Mouse (Mus musculus) embryonic facial prominence, embryonic 14.5 days (tissue): Measurements from ENCODE around the gene Pygl. TPM values are rescaled to one million over a fixed set of nuclear protein-coding genes. Genes with fewer than 3 reads are reported as not detected.
A peak's percentile ranks its signal among the peaks of the same experiment; 100 is the strongest.

Experiments used
- ATAC-seq: fragments of 200-750 bp; cut with Nextera tagmentation; 2 replicates; pipeline ENCODE4 v1.8.0; 2017; ENCODE audit warnings: low read depth, moderate number of reproducible peaks, moderate TSS enrichment
- DNase-seq: peaks from one replicate; pipeline ENCODE4 v3.0.0-alpha.2; 2015; ENCODE audit warnings: low spot score
- H3K27ac ChIP-seq: fragments of 300-500 bp; sonication (generic); replicated peaks from 2 replicates; pipeline ENCODE4 v1.5.1; 2014; ENCODE audit warnings: low read depth, mild to moderate bottlenecking, low read length, moderate library complexity
- H3K27me3 ChIP-seq: fragments of 300-500 bp; sonication (generic); replicated peaks from 2 replicates; pipeline ENCODE4 v1.6.1; 2014; ENCODE audit warnings: low read length; ENCODE audit not compliant: control insufficient read depth, insufficient read depth
- H3K36me3 ChIP-seq: fragments of 300-500 bp; sonication (generic); 2 replicates; pipeline ENCODE4 v1.6.1; 2014; ENCODE audit warnings: low read length, mixed read lengths; ENCODE audit not compliant: control insufficient read depth, insufficient read depth
- H3K4me1 ChIP-seq: fragments of 300-500 bp; sonication (generic); 2 replicates; pipeline ENCODE4 v1.6.1; 2014; ENCODE audit warnings: antibody characterized with exemption, low read length; ENCODE audit not compliant: control insufficient read depth, insufficient read depth
- H3K4me2 ChIP-seq: fragments of 300-500 bp; sonication (generic); 2 replicates; pipeline ENCODE4 v1.6.1; 2014; ENCODE audit warnings: low read depth, mild to moderate bottlenecking, low read length, moderate library complexity, mixed read lengths
- H3K4me3 ChIP-seq: fragments of 300-500 bp; sonication (generic); 2 replicates; pipeline ENCODE4 v1.5.1; 2014; ENCODE audit warnings: low read depth, mild to moderate bottlenecking, low read length
- H3K9ac ChIP-seq: fragments of 300-500 bp; sonication (generic); 2 replicates; pipeline ENCODE4 v1.6.1; 2014; ENCODE audit warnings: low read depth, mild to moderate bottlenecking, low read length, moderate library complexity, mixed read lengths
- H3K9me3 ChIP-seq: fragments of 300-500 bp; sonication (generic); 2 replicates; pipeline ENCODE4 v1.6.1; 2016; ENCODE audit warnings: low read length; ENCODE audit not compliant: control insufficient read depth
- WGBS: fragments of 180-500 bp; shearing (Covaris S2); extraction: QIAGEN DNeasy Blood & Tissue Kit; methylation state at CpG from one replicate; pipeline ENCODE4 v1.1.7; 2014; 5-methylcytosine and 5-hydroxymethylcytosine counted together
- polyA plus RNA-seq: library from polyadenylated mRNA; unstranded; fragments of >200 nt; fragmentation: Nextera tagmentation; extraction: Ambion mirVana; gene quantifications from 2 replicates; pipeline ENCODE4 v1.2.1, GENCODE M21; 2014

Pygl gene
- polyA plus RNA-seq, 1 experiment from 2014 or later: 23.4 TPM

DNA sequence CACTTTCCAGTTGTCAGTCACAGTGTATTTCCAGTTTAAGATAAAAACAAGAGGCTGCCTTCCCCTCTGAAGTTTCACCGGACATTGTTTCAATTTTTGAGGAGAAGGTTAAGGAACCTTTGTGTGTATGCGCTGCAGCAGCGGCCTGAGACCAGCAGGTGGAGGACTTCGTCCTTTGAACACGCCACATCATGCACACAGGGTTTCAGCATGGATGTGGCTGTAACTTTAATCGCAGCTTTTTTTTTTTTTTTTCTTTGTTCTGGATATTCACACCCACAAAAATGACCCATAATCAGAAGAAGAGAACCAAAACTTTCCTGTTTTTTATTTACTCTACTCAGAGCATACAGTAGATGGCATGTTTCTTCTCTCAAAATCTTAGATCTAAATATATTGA lies 3.1 kb upstream of the Pygl start:
- DNase-seq: peak; percentile 88
- peak overlapping the region; percentile 79 for H3K4me2 ChIP-seq
- H3K9me3 ChIP-seq: no peaks in the 10 kb centered on the region
- H3K4me3 ChIP-seq: no peak overlapping the region
- peak; percentile 80; the same call in 1 of the 2 replicates for ATAC-seq
- H3K27ac ChIP-seq: no peak overlapping the region
- H3K9ac ChIP-seq: no peak overlapping the region
- H3K4me1 ChIP-seq: 0 out of 2 replicates have a peak, but pooled peaks cover 4% of the 10 kb centered on the region
- 9% methylated on average over 6 of the region's 6 CpGs for WGBS
- no peaks in the 10 kb centered on the region for H3K27me3 ChIP-seq
- H3K36me3 ChIP-seq: no peaks in the 10 kb centered on the region

- DNase-seq: no peak
- H3K4me1 ChIP-seq: 0 out of 2 replicates have a peak, but pooled peaks cover 4% of the 10 kb centered on the region
- WGBS: 79% methylated on average over 6 of the region's 6 CpGs
- no peak overlapping the region for H3K4me2 ChIP-seq
- ATAC-seq: no peak
- H3K27me3 ChIP-seq: no peaks in the 10 kb centered on the region
- no peak overlapping the region for H3K4me3 ChIP-seq
- H3K36me3 ChIP-seq: no peaks in the 10 kb centered on the region
- H3K27ac ChIP-seq: no peak overlapping the region
- no peaks in the 10 kb centered on the region for H3K9me3 ChIP-seq
- no peak overlapping the region for H3K9ac ChIP-seq
Observed at GRCm38 (mm10) chr12:70233637-70234315, 2.5 kb upstream of the Pygl start.

DNA sequence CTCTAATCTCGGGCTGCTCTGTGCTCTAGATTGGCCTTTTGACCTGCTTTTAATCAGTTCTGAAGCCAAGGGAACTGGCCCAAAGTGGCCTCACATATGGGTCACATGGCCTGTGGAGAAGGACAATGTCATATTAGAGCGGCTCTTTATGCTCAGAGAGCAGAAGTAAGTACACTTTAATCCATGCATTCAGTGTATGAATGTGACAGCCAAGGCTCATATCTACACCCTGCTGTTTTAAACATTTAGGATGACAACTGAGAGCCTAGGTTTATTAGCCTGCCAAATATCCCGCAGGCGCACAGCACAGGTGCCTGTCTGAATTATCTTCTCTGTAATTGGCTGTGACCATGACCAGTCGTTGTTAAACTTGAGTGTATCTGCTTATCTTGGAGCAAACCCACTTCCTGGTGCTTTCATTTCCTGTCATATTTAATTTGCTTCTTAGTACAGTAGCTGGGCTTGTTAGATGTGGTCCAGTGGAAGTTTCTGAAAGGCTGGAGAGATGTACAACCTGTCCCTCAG lies 794 bp upstream of the Pygl start:
- H3K27ac ChIP-seq: no peak overlapping the region
- H3K4me3 ChIP-seq: no peak overlapping the region
- 46% methylated on average over 5 of the region's 5 CpGs for WGBS
- no peaks in the 10 kb centered on the region for H3K27me3 ChIP-seq
- no peaks in the 10 kb centered on the region for H3K36me3 ChIP-seq
- no peak overlapping the region for H3K9ac ChIP-seq
- ATAC-seq (no peak; the same call in 1 of the 2 replicates), DNase-seq (peak; percentile 42)
- no peaks in the 10 kb centered on the region for H3K9me3 ChIP-seq
- H3K4me1 ChIP-seq: 0 out of 2 replicates have a peak, but pooled peaks cover 4% of the 10 kb centered on the region
- H3K4me2 ChIP-seq: no peak overlapping the region

DNA sequence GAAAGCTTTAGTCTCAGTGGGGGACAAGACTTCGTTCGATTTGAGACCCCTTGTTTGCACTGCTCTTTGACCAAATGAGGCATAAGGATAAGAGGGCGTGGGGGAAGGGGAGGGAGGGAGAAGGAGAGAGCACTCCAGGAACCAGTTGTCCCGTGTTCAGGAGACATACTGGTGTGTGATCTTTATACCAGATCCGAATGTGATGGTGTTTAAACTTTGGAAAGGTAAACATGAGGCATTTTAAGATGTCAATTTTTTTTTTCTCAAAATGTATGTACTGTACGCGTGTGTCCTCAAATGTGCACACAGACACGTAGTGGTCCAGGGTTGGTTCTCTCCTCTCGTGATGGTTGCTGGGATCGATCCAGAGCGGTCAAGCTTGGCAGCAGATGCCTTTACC lies 3.1 kb downstream of the Pygl start:
- Histone ChIP-seq H3K4me3 (peak overlapping the region; percentile 48; the same call in 1 of the 2 replicates), H3K9me3 (no peaks in the 10 kb centered on the region), H3K27ac (no peak overlapping the region), H3K4me1 (peaks cover 7% of the 10 kb centered on the region; the same call in 1 of the 2 replicates), H3K27me3 (no peaks in the 10 kb centered on the region), H3K36me3 (no peaks in the 10 kb centered on the region), H3K9ac (peak overlapping the region; percentile 60; the same call in 1 of the 2 replicates), H3K4me2 (peak overlapping the region; percentile 78)
- ATAC-seq: no peak
- 67% methylated on average over 11 of the region's 11 CpGs for WGBS
- DNase-seq: no peak

DNA sequence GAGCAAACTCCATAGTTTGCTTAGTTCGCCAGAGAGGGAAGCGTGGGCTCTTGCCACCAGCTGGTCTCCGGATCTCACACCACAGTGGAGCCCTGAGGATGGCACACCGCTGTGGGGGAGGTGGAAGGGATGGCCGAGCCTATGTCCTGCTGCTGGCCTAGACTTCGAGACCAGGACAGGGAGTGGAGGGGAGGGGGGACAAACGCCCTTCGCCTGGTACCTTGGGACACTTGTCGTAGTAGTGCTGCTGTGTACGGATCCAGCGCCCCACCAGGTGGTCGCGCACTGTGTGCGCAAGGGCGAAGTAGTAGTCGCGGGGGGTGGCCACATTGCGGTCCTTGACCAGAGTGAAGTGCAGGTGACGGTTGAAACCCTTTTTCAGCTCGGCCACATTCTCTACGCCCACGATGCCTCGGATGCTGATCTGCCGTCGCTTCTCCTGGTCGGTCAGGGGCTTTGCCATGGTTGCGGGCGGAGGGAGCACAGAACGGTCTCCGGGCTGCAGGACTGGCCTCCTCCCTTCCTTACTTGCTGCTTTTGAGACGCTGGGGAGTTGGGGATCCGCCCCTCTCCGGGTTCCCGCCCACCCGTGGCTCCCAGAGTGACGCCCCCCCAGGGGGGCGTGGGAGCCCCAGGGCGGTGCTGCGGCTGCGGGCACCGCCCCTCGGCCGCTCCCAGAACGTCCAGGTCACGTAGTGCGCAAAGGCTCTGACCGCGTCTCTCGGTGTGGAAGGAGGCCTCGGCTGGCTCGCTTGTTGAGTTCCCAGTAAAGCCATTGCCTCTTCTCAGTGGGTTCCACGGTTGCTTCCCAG lies 4.0 kb downstream of the Pygl start:
- Histone ChIP-seq H3K4me1 (peaks cover 7% of the 10 kb centered on the region; the same call in 1 of the 2 replicates), H3K27me3 (no peaks in the 10 kb centered on the region), H3K36me3 (no peaks in the 10 kb centered on the region), H3K4me3 (peak overlapping the region; percentile 48), H3K27ac (no peak overlapping the region), H3K9ac (peak overlapping the region; percentile 60), H3K9me3 (no peaks in the 10 kb centered on the region), H3K4me2 (peak overlapping the region; percentile 78)
- WGBS: 2% methylated on average over 37 of the region's 52 CpGs
- DNase-seq (peak; percentile 88), ATAC-seq (peak; percentile 91)

GRCm38 (mm10) chr12:70226655-70227054 lies 4.6 kb downstream of the Pygl start:
- no peak overlapping the region for H3K27ac ChIP-seq
- H3K4me2 ChIP-seq: peak overlapping the region; percentile 78
- peak overlapping the region; percentile 60 for H3K9ac ChIP-seq
- no peaks in the 10 kb centered on the region for H3K9me3 ChIP-seq
- ATAC-seq (no peak), DNase-seq (no peak)
- H3K36me3 ChIP-seq: no peaks in the 10 kb centered on the region
- WGBS: 21% methylated on average over 5 of the region's 5 CpGs
- H3K4me3 ChIP-seq: peak overlapping the region; percentile 48
- H3K4me1 ChIP-seq: peaks cover 7% of the 10 kb centered on the region; the same call in 1 of the 2 replicates
- no peaks in the 10 kb centered on the region for H3K27me3 ChIP-seq

GRCm38 (mm10) chr12:70223331-70223730 lies 8.0 kb downstream of the Pygl start:
- 49% methylated on average over 4 of the region's 4 CpGs for WGBS
- Histone ChIP-seq H3K4me1 (peaks cover 7% of the 10 kb centered on the region; the same call in 1 of the 2 replicates), H3K36me3 (no peaks in the 10 kb centered on the region), H3K27ac (no peak overlapping the region), H3K4me2 (no peak overlapping the region), H3K9ac (no peak overlapping the region), H3K27me3 (no peaks in the 10 kb centered on the region), H3K4me3 (no peak overlapping the region), H3K9me3 (no peaks in the 10 kb centered on the region)
- no peak for ATAC-seq
- DNase-seq: no peak

DNA sequence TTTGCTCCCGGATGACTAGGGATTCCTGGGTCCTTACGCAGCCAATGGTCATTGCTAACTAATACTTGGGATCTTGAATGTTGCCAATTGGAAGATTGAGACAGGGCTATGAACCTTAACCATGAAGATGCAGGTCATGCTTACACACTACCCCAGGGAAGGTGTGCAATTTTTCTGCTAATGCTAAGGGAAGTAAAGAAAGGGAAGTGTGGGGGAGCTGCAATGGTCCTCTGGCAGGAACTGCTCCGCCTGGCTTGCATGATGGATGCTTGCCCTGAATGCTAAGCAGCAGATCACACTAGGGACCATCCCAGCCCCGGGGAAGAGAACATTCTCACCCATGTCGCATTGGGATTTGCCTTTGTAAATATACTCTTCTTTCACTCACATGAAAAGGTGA lies 9.9 kb downstream of the Pygl start:
- Histone ChIP-seq H3K9me3 (no peaks in the 10 kb centered on the region), H3K27me3 (no peaks in the 10 kb centered on the region)
- 77% methylated on average over 5 of the region's 5 CpGs for WGBS

More for the DNA sequence above, 9.9 kb downstream of the Pygl start:
- DNase-seq (no peak), ATAC-seq (no peak)
- Histone ChIP-seq H3K9ac (no peak overlapping the region), H3K4me2 (no peak overlapping the region), H3K27ac (no peak overlapping the region), H3K36me3 (no peaks in the 10 kb centered on the region), H3K4me1 (peaks cover 1% of the 10 kb centered on the region; the same call in 1 of the 2 replicates), H3K4me3 (no peak overlapping the region)
